Mouse (Mus musculus): ENCODE measurements around the gene Mrpl43. TPM values are rescaled to one million over a fixed set of nuclear protein-coding genes. Genes with fewer than 3 reads are reported as not detected.
A peak's percentile ranks its signal among the peaks of the same experiment; 100 is the strongest.

Gene Mrpl43
- polyA plus RNA-seq, 1 experiment from 2014 or later = 85.4 TPM

DNA sequence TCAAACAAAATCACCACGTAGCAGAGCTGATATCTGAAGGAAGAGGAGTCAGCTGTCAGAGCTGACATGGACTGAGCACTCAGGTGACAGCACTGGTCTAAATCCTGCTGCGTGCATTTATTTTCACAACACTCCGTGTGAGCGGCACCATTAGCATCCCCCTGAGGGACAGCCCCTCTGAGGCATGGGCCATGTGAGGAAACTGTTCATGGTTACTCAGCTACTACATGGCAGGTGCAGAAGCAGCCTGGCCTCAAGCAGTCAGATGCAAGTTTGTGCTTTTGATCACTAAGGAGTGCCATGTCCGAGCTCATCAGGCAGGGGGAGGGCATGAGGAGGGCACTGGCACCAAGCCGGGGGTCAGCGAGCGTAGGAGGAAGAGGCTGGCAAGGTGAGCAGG lies 6.6 kb downstream of the Mrpl43 start:
- ATAC-seq (ENCODE audit: low FRiP score) (no peak), DNase-seq (ENCODE audit: low spot score) (no peak)
- H3K4me2 ChIP-seq (replicated peaks) = no peak overlapping the region
- H3K9ac ChIP-seq = no peak overlapping the region
- H3K4me3 ChIP-seq (replicated peaks; ENCODE audit: low read length) = no peak overlapping the region
- H3K36me3 ChIP-seq (replicated peaks; ENCODE audit: control insufficient read depth, insufficient read depth) = peaks cover 92% of the 10 kb centered on the region
- H3K27me3 ChIP-seq (ENCODE audit: control insufficient read depth, insufficient read depth, low read length) = no peaks in the 10 kb centered on the region
- WGBS = 86% methylated on average over 8 of the region's 8 CpGs
- H3K9me3 ChIP-seq (ENCODE audit: control insufficient read depth, low read length) = no peaks in the 10 kb centered on the region
- no peak overlapping the region for H3K27ac ChIP-seq
- H3K4me1 ChIP-seq (replicated peaks; ENCODE audit: control insufficient read depth, insufficient read depth, low read length) = no peaks in the 10 kb centered on the region

DNA sequence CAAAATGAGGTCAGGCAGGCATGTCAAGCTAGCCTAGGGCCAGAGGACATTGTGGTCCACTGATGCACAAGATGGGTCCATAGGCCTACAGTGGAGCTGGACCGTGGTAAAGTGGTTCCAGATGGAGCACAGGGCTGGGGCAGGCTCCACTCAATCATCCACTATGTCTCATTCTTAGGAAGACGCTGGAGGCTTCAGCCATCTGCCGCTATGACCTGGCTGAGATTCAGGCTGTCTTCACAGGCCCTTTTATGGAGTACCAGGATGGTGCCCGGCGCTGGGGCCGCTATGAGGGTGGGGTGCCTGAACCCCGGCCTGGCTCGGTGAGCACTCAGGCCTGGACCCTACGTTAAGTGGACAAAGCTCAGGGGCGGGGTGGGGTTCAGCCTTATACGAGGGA lies 8.5 kb downstream of the Mrpl43 start:
- H3K9me3 ChIP-seq (ENCODE audit: control insufficient read depth, low read length) = no peaks in the 10 kb centered on the region
- WGBS = 86% methylated on average over 11 of the region's 11 CpGs
- H3K4me3 ChIP-seq (replicated peaks; ENCODE audit: low read length) = no peak overlapping the region
- H3K27me3 ChIP-seq (ENCODE audit: control insufficient read depth, insufficient read depth, low read length) = no peaks in the 10 kb centered on the region
- H3K4me2 ChIP-seq (replicated peaks) = no peak overlapping the region
- no peaks in the 10 kb centered on the region for H3K4me1 ChIP-seq (replicated peaks; ENCODE audit: control insufficient read depth, insufficient read depth, low read length)
- DNase-seq (ENCODE audit: low spot score) (no peak), ATAC-seq (ENCODE audit: low FRiP score) (no peak)
- H3K9ac ChIP-seq = no peak overlapping the region
- peaks cover 93% of the 10 kb centered on the region for H3K36me3 ChIP-seq (replicated peaks; ENCODE audit: control insufficient read depth, insufficient read depth)
- H3K27ac ChIP-seq = no peak overlapping the region

GRCm38 (mm10) chr19:44992712-44993111 lies 13.5 kb downstream of the Mrpl43 start:
- Histone ChIP-seq H3K9me3 (ENCODE audit: control insufficient read depth, low read length) (no peaks in the 10 kb centered on the region), H3K4me2 (replicated peaks) (no peak overlapping the region), H3K27me3 (ENCODE audit: control insufficient read depth, insufficient read depth, low read length) (no peaks in the 10 kb centered on the region), H3K9ac (no peak overlapping the region), H3K27ac (no peak overlapping the region), H3K4me3 (replicated peaks; ENCODE audit: low read length) (no peak overlapping the region), H3K36me3 (replicated peaks; ENCODE audit: control insufficient read depth, insufficient read depth) (peaks cover 52% of the 10 kb centered on the region), H3K4me1 (replicated peaks; ENCODE audit: control insufficient read depth, insufficient read depth, low read length) (peaks cover 29% of the 10 kb centered on the region)
- no peak for DNase-seq (ENCODE audit: low spot score)
- ATAC-seq (ENCODE audit: low FRiP score) = no peak
- 73% methylated on average over 7 of the region's 7 CpGs for WGBS

- WGBS = 49% methylated on average over 7 of the region's 7 CpGs
- Histone ChIP-seq H3K4me1 (replicated peaks; ENCODE audit: control insufficient read depth, insufficient read depth, low read length) (peaks cover 29% of the 10 kb centered on the region), H3K36me3 (replicated peaks; ENCODE audit: control insufficient read depth, insufficient read depth) (peaks cover 47% of the 10 kb centered on the region), H3K9me3 (ENCODE audit: control insufficient read depth, low read length) (no peaks in the 10 kb centered on the region), H3K27me3 (ENCODE audit: control insufficient read depth, insufficient read depth, low read length) (no peaks in the 10 kb centered on the region), H3K9ac (peak overlapping the region; percentile 38; the same call in 1 of the 2 replicates), H3K4me2 (replicated peaks) (no peak overlapping the region; the same call in 1 of the 2 replicates), H3K4me3 (replicated peaks; ENCODE audit: low read length) (no peak overlapping the region), H3K27ac (no peak overlapping the region)
- ATAC-seq (ENCODE audit: low FRiP score) (no peak), DNase-seq (ENCODE audit: low spot score) (no peak)
Measured at GRCm38 (mm10) chr19:44992246-44992645, 14.0 kb downstream of the Mrpl43 start.

DNA sequence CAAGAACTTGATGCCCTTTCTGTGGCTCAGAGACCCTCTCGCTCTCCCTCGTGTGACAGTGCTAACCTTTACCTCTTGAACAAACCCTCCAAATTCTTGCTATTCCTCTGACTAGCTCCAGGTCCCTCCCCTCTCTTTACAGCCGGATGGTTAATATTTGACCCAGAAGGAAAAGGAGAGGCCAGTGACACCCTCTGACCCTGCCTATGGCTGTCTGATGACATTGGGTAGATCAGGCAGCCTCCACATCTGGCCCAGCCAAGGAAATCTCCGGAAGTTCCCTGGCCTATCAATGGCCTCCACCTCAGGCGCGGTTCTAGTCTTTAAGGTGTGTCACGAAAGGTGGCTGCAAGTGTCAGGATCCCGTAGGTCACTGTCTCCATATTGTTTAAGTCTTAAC lies 15.2 kb downstream of the Mrpl43 start:
- no peaks in the 10 kb centered on the region for H3K9me3 ChIP-seq (ENCODE audit: control insufficient read depth, low read length)
- 81% methylated on average over 8 of the region's 8 CpGs for WGBS
- peaks cover 35% of the 10 kb centered on the region for H3K36me3 ChIP-seq (replicated peaks; ENCODE audit: control insufficient read depth, insufficient read depth)
- DNase-seq (ENCODE audit: low spot score) = no peak
- H3K4me3 ChIP-seq (replicated peaks; ENCODE audit: low read length) = peak overlapping the region; percentile 77; the same call in 1 of the 2 replicates
- H3K4me2 ChIP-seq (replicated peaks) = peak overlapping the region; percentile 80
- no peaks in the 10 kb centered on the region for H3K27me3 ChIP-seq (ENCODE audit: control insufficient read depth, insufficient read depth, low read length)
- H3K27ac ChIP-seq = no peak overlapping the region
- H3K4me1 ChIP-seq (replicated peaks; ENCODE audit: control insufficient read depth, insufficient read depth, low read length) = peaks cover 29% of the 10 kb centered on the region
- no peak for ATAC-seq (ENCODE audit: low FRiP score)
- H3K9ac ChIP-seq = peak overlapping the region; percentile 87

- peak overlapping the region; percentile 80 for H3K4me2 ChIP-seq (replicated peaks)
- H3K9ac ChIP-seq = peak overlapping the region; percentile 87
- DNase-seq (ENCODE audit: low spot score) (no peak), ATAC-seq (ENCODE audit: low FRiP score) (peak; percentile 22)
- no peaks in the 10 kb centered on the region for H3K9me3 ChIP-seq (ENCODE audit: control insufficient read depth, low read length)
- WGBS = 3% methylated on average over 22 of the region's 22 CpGs
- no peaks in the 10 kb centered on the region for H3K27me3 ChIP-seq (ENCODE audit: control insufficient read depth, insufficient read depth, low read length)
- H3K4me3 ChIP-seq (replicated peaks; ENCODE audit: low read length) = peak overlapping the region; percentile 77
- peaks cover 29% of the 10 kb centered on the region for H3K4me1 ChIP-seq (replicated peaks; ENCODE audit: control insufficient read depth, insufficient read depth, low read length)
- H3K27ac ChIP-seq = peak overlapping the region; percentile 72
- H3K36me3 ChIP-seq (replicated peaks; ENCODE audit: control insufficient read depth, insufficient read depth) = peaks cover 29% of the 10 kb centered on the region
Measured at GRCm38 (mm10) chr19:44989567-44990495, 16.4 kb downstream of the Mrpl43 start.

- under 1% methylated on average over 44 of the region's 58 CpGs for WGBS
- Histone ChIP-seq H3K4me2 (replicated peaks) (peak within 1 kb of the TSS; percentile 80), H3K9ac (peak within 1 kb of the TSS; percentile 87), H3K36me3 (replicated peaks; ENCODE audit: control insufficient read depth, insufficient read depth) (peaks cover 21% of the 10 kb centered on the region), H3K27ac (peak within 1 kb of the TSS; percentile 72), H3K27me3 (ENCODE audit: control insufficient read depth, insufficient read depth, low read length) (no peaks in the 10 kb centered on the region), H3K4me1 (replicated peaks; ENCODE audit: control insufficient read depth, insufficient read depth, low read length) (peaks cover 29% of the 10 kb centered on the region), H3K9me3 (ENCODE audit: control insufficient read depth, low read length) (no peaks in the 10 kb centered on the region), H3K4me3 (replicated peaks; ENCODE audit: low read length) (peak within 1 kb of the TSS; percentile 77)
- ATAC-seq (ENCODE audit: low FRiP score) (peak; percentile 85), DNase-seq (ENCODE audit: low spot score) (peak; percentile 73)
Measured at GRCm38 (mm10) chr19:44988831-44989566, 17.2 kb downstream of the Mrpl43 start, which contains the start of gene Sema4g. Gene Sema4g (plus strand): TSS chr19:44989101.

DNA sequence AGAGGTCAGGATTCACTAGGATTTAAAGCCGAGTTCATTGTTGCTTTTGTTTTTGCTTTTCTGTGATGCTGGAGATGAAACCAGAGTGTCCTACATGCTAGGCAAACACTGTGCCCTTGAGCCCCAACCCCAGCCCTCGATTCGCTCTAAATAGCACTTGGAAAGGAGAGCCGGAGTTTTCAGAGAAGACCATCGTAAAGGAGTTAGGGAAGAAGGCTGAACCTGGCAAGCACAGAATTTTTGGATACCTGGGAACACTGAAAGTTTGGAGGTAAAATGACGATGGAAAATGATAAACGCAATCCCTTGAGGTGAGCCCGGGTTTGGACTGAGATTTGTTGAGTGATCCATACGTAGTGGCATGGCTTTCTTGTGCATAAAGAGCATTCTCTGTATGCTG lies 17.9 kb downstream of the Mrpl43 start:
- no peak for DNase-seq (ENCODE audit: low spot score)
- H3K4me2 ChIP-seq (replicated peaks) = peak overlapping the region; percentile 80
- peak overlapping the region; percentile 72 for H3K27ac ChIP-seq
- peak overlapping the region; percentile 77 for H3K4me3 ChIP-seq (replicated peaks; ENCODE audit: low read length)
- peaks cover 29% of the 10 kb centered on the region for H3K4me1 ChIP-seq (replicated peaks; ENCODE audit: control insufficient read depth, insufficient read depth, low read length)
- no peaks in the 10 kb centered on the region for H3K27me3 ChIP-seq (ENCODE audit: control insufficient read depth, insufficient read depth, low read length)
- peak overlapping the region; percentile 87 for H3K9ac ChIP-seq
- no peak for ATAC-seq (ENCODE audit: low FRiP score)
- peaks cover 15% of the 10 kb centered on the region for H3K36me3 ChIP-seq (replicated peaks; ENCODE audit: control insufficient read depth, insufficient read depth)
- H3K9me3 ChIP-seq (ENCODE audit: control insufficient read depth, low read length) = no peaks in the 10 kb centered on the region
- 28% methylated on average over 9 of the region's 9 CpGs for WGBS

GRCm38 (mm10) chr19:44987851-44988250 lies 18.4 kb downstream of the Mrpl43 start:
- Histone ChIP-seq H3K4me3 (replicated peaks; ENCODE audit: low read length) (no peak overlapping the region), H3K36me3 (replicated peaks; ENCODE audit: control insufficient read depth, insufficient read depth) (peaks cover 12% of the 10 kb centered on the region; the same call in 1 of the 2 replicates), H3K4me1 (replicated peaks; ENCODE audit: control insufficient read depth, insufficient read depth, low read length) (peaks cover 29% of the 10 kb centered on the region), H3K27me3 (ENCODE audit: control insufficient read depth, insufficient read depth, low read length) (no peaks in the 10 kb centered on the region), H3K4me2 (replicated peaks) (0 out of 2 replicates have a peak overlapping the region, but pooled peaks have one; percentile 80), H3K27ac (peak overlapping the region; percentile 72; the same call in 1 of the 2 replicates), H3K9ac (no peak overlapping the region; the same call in 1 of the 2 replicates), H3K9me3 (ENCODE audit: control insufficient read depth, low read length) (no peaks in the 10 kb centered on the region)
- WGBS = 65% methylated on average over 6 of the region's 6 CpGs
- DNase-seq (ENCODE audit: low spot score) (no peak), ATAC-seq (ENCODE audit: low FRiP score) (no peak)

All from hindbrain, embryonic 14.5 days (tissue).